Mouse (Mus musculus): ENCODE results near the gene Mzf1. TPM values are rescaled to one million over a fixed set of nuclear protein-coding genes. Genes with fewer than 3 reads are reported as not detected.

Gene Mzf1
- 0.79 TPM for polyA plus RNA-seq (2014; fragmentation: Illumina TruSeq; extraction: RNeasy Lipid Tissue Mini Kit (QIAGEN cat#74804); ENCODE audit: low read depth, low replicate concordance)

GRCm38 (mm10) chr7:13054287-13055010 is at the start of gene Mzf1:
Mzf1 (minus strand) TSS chr7:13054764.

GRCm38 (mm10) chr7:13095073-13095472 is 40.5 kb upstream of the Mzf1 start, which contains the start of gene Vmn1r85:
Vmn1r85 (minus strand) TSS chr7:13095173.

GRCm38 (mm10) chr7:13037901-13038555 is 16.5 kb downstream of the Mzf1 start, which contains the start of gene Ube2m:
Ube2m (minus strand) TSS chr7:13038275.

GRCm38 (mm10) chr7:13034148-13034977 is 20.2 kb downstream of the Mzf1 start, which contains the start of gene Chmp2a:
Chmp2a (minus strand) TSS chr7:13034807.

GRCm38 (mm10) chr7:13010005-13010908 is 44.3 kb downstream of the Mzf1 start, which contains the start of gene Zbtb45:
Zbtb45 (minus strand) TSS chr7:13010034.

GRCm38 (mm10) chr7:12998851-12999250 is 55.7 kb downstream of the Mzf1 start, which contains the start of gene Trim28:
Trim28 (plus strand) TSS chr7:12999114.

GRCm38 (mm10) chr7:12998053-12998452 is 56.5 kb downstream of the Mzf1 start, which contains the start of gene Slc27a5:
Slc27a5 (minus strand) TSS chr7:12998192.

Other genes starting within 250 kb of the Mzf1 start
- gene Zfp329, start 235.9 kb downstream of the Mzf1 start, polyA plus RNA-seq (2014; fragmentation: Illumina TruSeq; extraction: RNeasy Lipid Tissue Mini Kit (QIAGEN cat#74804); ENCODE audit: low read depth, low replicate concordance) = 30.5 TPM
- 39.9 TPM for gene Zfp110, start 220.0 kb downstream of the Mzf1 start, polyA plus RNA-seq (2014; fragmentation: Illumina TruSeq; extraction: RNeasy Lipid Tissue Mini Kit (QIAGEN cat#74804); ENCODE audit: low read depth, low replicate concordance)
- gene Zfp128, start 173.6 kb downstream of the Mzf1 start, polyA plus RNA-seq (2014; fragmentation: Illumina TruSeq; extraction: RNeasy Lipid Tissue Mini Kit (QIAGEN cat#74804); ENCODE audit: low read depth, low replicate concordance) = 3.1 TPM
- 4.5 TPM for gene Zscan22, start 156.9 kb downstream of the Mzf1 start, polyA plus RNA-seq (2014; fragmentation: Illumina TruSeq; extraction: RNeasy Lipid Tissue Mini Kit (QIAGEN cat#74804); ENCODE audit: low read depth, low replicate concordance)
- gene Rps5, start 132.5 kb downstream of the Mzf1 start, polyA plus RNA-seq (2014; fragmentation: Illumina TruSeq; extraction: RNeasy Lipid Tissue Mini Kit (QIAGEN cat#74804); ENCODE audit: low read depth, low replicate concordance) = 29.4 TPM
- 0.35 TPM for gene Rnf225, start 127.3 kb downstream of the Mzf1 start, polyA plus RNA-seq (2014; fragmentation: Illumina TruSeq; extraction: RNeasy Lipid Tissue Mini Kit (QIAGEN cat#74804); ENCODE audit: low read depth, low replicate concordance)
- gene Zfp324, start 88.9 kb downstream of the Mzf1 start, polyA plus RNA-seq (2014; fragmentation: Illumina TruSeq; extraction: RNeasy Lipid Tissue Mini Kit (QIAGEN cat#74804); ENCODE audit: low read depth, low replicate concordance) = 2.2 TPM
- 2.7 TPM for gene Zfp446, start 76.9 kb downstream of the Mzf1 start, polyA plus RNA-seq (2014; fragmentation: Illumina TruSeq; extraction: RNeasy Lipid Tissue Mini Kit (QIAGEN cat#74804); ENCODE audit: low read depth, low replicate concordance)
- not detected for gene Slc27a5, start 56.6 kb downstream of the Mzf1 start, polyA plus RNA-seq (2014; fragmentation: Illumina TruSeq; extraction: RNeasy Lipid Tissue Mini Kit (QIAGEN cat#74804); ENCODE audit: low read depth, low replicate concordance)
- 16.1 TPM for gene Trim28, start 55.6 kb downstream of the Mzf1 start, polyA plus RNA-seq (2014; fragmentation: Illumina TruSeq; extraction: RNeasy Lipid Tissue Mini Kit (QIAGEN cat#74804); ENCODE audit: low read depth, low replicate concordance)
- 0.54 TPM for gene Zbtb45, start 44.7 kb downstream of the Mzf1 start, polyA plus RNA-seq (2014; fragmentation: Illumina TruSeq; extraction: RNeasy Lipid Tissue Mini Kit (QIAGEN cat#74804); ENCODE audit: low read depth, low replicate concordance)
- gene Chmp2a, start 20.0 kb downstream of the Mzf1 start, polyA plus RNA-seq (2014; fragmentation: Illumina TruSeq; extraction: RNeasy Lipid Tissue Mini Kit (QIAGEN cat#74804); ENCODE audit: low read depth, low replicate concordance) = 95.3 TPM
- 41.1 TPM for gene Ube2m, start 16.5 kb downstream of the Mzf1 start, polyA plus RNA-seq (2014; fragmentation: Illumina TruSeq; extraction: RNeasy Lipid Tissue Mini Kit (QIAGEN cat#74804); ENCODE audit: low read depth, low replicate concordance)
- not detected for gene Vmn1r85, start 40.4 kb upstream of the Mzf1 start, polyA plus RNA-seq (2014; fragmentation: Illumina TruSeq; extraction: RNeasy Lipid Tissue Mini Kit (QIAGEN cat#74804); ENCODE audit: low read depth, low replicate concordance)
- gene Vmn1r86, start 65.2 kb upstream of the Mzf1 start, polyA plus RNA-seq (2014; fragmentation: Illumina TruSeq; extraction: RNeasy Lipid Tissue Mini Kit (QIAGEN cat#74804); ENCODE audit: low read depth, low replicate concordance) = not detected
- gene Vmn1r87, start 85.4 kb upstream of the Mzf1 start, polyA plus RNA-seq (2014; fragmentation: Illumina TruSeq; extraction: RNeasy Lipid Tissue Mini Kit (QIAGEN cat#74804); ENCODE audit: low read depth, low replicate concordance) = not detected
- not detected for gene Vmn1r88, start 104.8 kb upstream of the Mzf1 start, polyA plus RNA-seq (2014; fragmentation: Illumina TruSeq; extraction: RNeasy Lipid Tissue Mini Kit (QIAGEN cat#74804); ENCODE audit: low read depth, low replicate concordance)
- not detected for gene Vmn1r89, start 158.3 kb upstream of the Mzf1 start, polyA plus RNA-seq (2014; fragmentation: Illumina TruSeq; extraction: RNeasy Lipid Tissue Mini Kit (QIAGEN cat#74804); ENCODE audit: low read depth, low replicate concordance)
- gene Lig1, start 222.5 kb upstream of the Mzf1 start, polyA plus RNA-seq (2014; fragmentation: Illumina TruSeq; extraction: RNeasy Lipid Tissue Mini Kit (QIAGEN cat#74804); ENCODE audit: low read depth, low replicate concordance) = 10.1 TPM
- gene Zswim9, start 224.0 kb upstream of the Mzf1 start, polyA plus RNA-seq (2014; fragmentation: Illumina TruSeq; extraction: RNeasy Lipid Tissue Mini Kit (QIAGEN cat#74804); ENCODE audit: low read depth, low replicate concordance) = 8.3 TPM